Mouse (Mus musculus): ENCODE measurements around the gene B4galt7. TPM values are rescaled to one million over a fixed set of nuclear protein-coding genes. Genes with fewer than 3 reads are reported as not detected.
A peak's percentile ranks its signal among the peaks of the same experiment; 100 is the strongest.

B4galt7 gene
- total RNA-seq, 2 experiments from 2014 or later: 23.1 to 23.8 TPM

- peak in 1 of 2 experiments; percentile 47 for DNase-seq (ENCODE audit: low spot score in 2 of 2)
Measured at GRCm38 (mm10) chr13:55595375-55595774, 4.3 kb upstream of the B4galt7 start.

GRCm38 (mm10) chr13:55596802-55597201, 2.9 kb upstream of the B4galt7 start:
- no peak for DNase-seq (ENCODE audit: low spot score in 2 of 2)

GRCm38 (mm10) chr13:55600657-55601056, 961 bp downstream of the B4galt7 start:
- no peak for DNase-seq (ENCODE audit: low spot score in 2 of 2)

- DNase-seq (ENCODE audit: low spot score in 2 of 2): peak; percentile 93 to 96
Measured at GRCm38 (mm10) chr13:55601611-55602010, 1.9 kb downstream of the B4galt7 start.

GRCm38 (mm10) chr13:55604606-55605005, 4.9 kb downstream of the B4galt7 start:
- DNase-seq (ENCODE audit: low spot score in 2 of 2): no peak

- peak; percentile 23 to 33 for DNase-seq (ENCODE audit: low spot score in 2 of 2)
Measured at GRCm38 (mm10) chr13:55606899-55607623, 7.4 kb downstream of the B4galt7 start.

- no peak for DNase-seq (ENCODE audit: low spot score in 2 of 2)
Measured at GRCm38 (mm10) chr13:55607624-55608006, 7.9 kb downstream of the B4galt7 start.

GRCm38 (mm10) chr13:55611996-55612395, 12.3 kb downstream of the B4galt7 start:
- DNase-seq (ENCODE audit: low spot score in 2 of 2): no peak

- no peak for DNase-seq (ENCODE audit: low spot score in 2 of 2)
Measured at GRCm38 (mm10) chr13:55613471-55613870, 13.8 kb downstream of the B4galt7 start.

GRCm38 (mm10) chr13:55619328-55619727, 19.6 kb downstream of the B4galt7 start:
- DNase-seq (ENCODE audit: low spot score in 2 of 2): no peak

GRCm38 (mm10) chr13:55620275-55620674, 20.6 kb downstream of the B4galt7 start:
- no peak for DNase-seq (ENCODE audit: low spot score in 2 of 2)

GRCm38 (mm10) chr13:55622156-55622648, 22.5 kb downstream of the B4galt7 start:
- peak; percentile 22 to 30 for DNase-seq (ENCODE audit: low spot score in 2 of 2)

- peak; percentile 85 to 87 for DNase-seq (ENCODE audit: low spot score in 2 of 2)
Measured at GRCm38 (mm10) chr13:55622649-55623541, 23.2 kb downstream of the B4galt7 start, which contains the start of gene Caml. Caml (plus strand) TSS chr13:55623005.

- DNase-seq (ENCODE audit: low spot score in 2 of 2): peak; percentile 92 to 93
Measured at GRCm38 (mm10) chr13:55634639-55635127, 35.0 kb downstream of the B4galt7 start, which contains the start of gene Ddx46. Ddx46 (plus strand) TSS chr13:55635027.

- DNase-seq (ENCODE audit: low spot score in 2 of 2): no peak
Measured at GRCm38 (mm10) chr13:55635146-55635571, 35.5 kb downstream of the B4galt7 start.

GRCm38 (mm10) chr13:55636185-55636983, 36.7 kb downstream of the B4galt7 start:
- DNase-seq (ENCODE audit: low spot score in 2 of 2): no peak

GRCm38 (mm10) chr13:55640480-55640879, 40.8 kb downstream of the B4galt7 start:
- peak; percentile 80 to 86 for DNase-seq (ENCODE audit: low spot score in 2 of 2)

- DNase-seq (ENCODE audit: low spot score in 2 of 2): no peak
Measured at GRCm38 (mm10) chr13:55644525-55644924, 44.8 kb downstream of the B4galt7 start.

- no peak for DNase-seq (ENCODE audit: low spot score in 2 of 2)
Measured at GRCm38 (mm10) chr13:55650098-55650497, 50.4 kb downstream of the B4galt7 start.

- no peak for DNase-seq (ENCODE audit: low spot score in 2 of 2)
Measured at GRCm38 (mm10) chr13:55650980-55651379, 51.3 kb downstream of the B4galt7 start.
